Mouse (Mus musculus) heart, postnatal 36 days (tissue): ENCODE measurements around the gene Setmar. TPM values are rescaled to one million over a fixed set of nuclear protein-coding genes. Genes with fewer than 3 reads are reported as not detected.
"Not testable (repeated sequence)": the region's sequence is repeated elsewhere in the genome, so short reads cannot be mapped to it uniquely, and the experiment has no call there.

Experiments
- DNase-seq, 2 experiments: peaks; one replicate each; pipeline ENCODE4 v3.0.0; 2021 to 2022
- intact Hi-C: fragments of 180-260 bp; cut with DNase I; formaldehyde crosslinking; loops from one replicate; pipeline ENCODE4 v1.15.1; 2025
- total RNA-seq, 2 experiments: library from RNA; stranded (reverse); gene quantifications; 2 replicates each; pipeline ENCODE4 v1.2.3; 2021

Gene Setmar
- total RNA-seq, result 1 to 10 TPM; 2.9 to 4.3 TPM

- peak; percentile 96 to 98 for DNase-seq
- intact Hi-C loops, result no loop called here
These were observed at the start of gene Setmar for GRCm38 (mm10) chr6:108064918-108065526. Setmar (plus strand) TSS chr6:108065045.

GRCm38 (mm10) chr6:108021646-108022045 is 43.2 kb upstream of the Setmar start:
- no peak for DNase-seq
- intact Hi-C loops, result no loop called here

- intact Hi-C loops, result not testable (repeated sequence)
These were observed 9.8 kb upstream of the Setmar start for GRCm38 (mm10) chr6:108055041-108055440.

GRCm38 (mm10) chr6:108055946-108056345 is 8.9 kb upstream of the Setmar start:
- no peak for DNase-seq
- intact Hi-C loops, result loop anchor here (2.0 kb wide), 1 partner anchor 1251 kb away; no protein-coding TSS in a partner anchor

More at GRCm38 (mm10) chr6:108055041-108055440, 9.8 kb upstream of the Setmar start:
- DNase-seq, result peak; percentile 27 to 55

- DNase-seq, result no peak
- intact Hi-C loops, result loop anchor here (2.0 kb wide), 1 partner anchor 1253 kb away; no protein-coding TSS in a partner anchor
These were observed 7.5 kb upstream of the Setmar start for GRCm38 (mm10) chr6:108057353-108057752.

- intact Hi-C loops, result no loop called here
- no peak for DNase-seq
These were observed 6.8 kb upstream of the Setmar start for GRCm38 (mm10) chr6:108058066-108058465.

- intact Hi-C loops, result no loop called here
- no peak for DNase-seq
These were observed 3.7 kb upstream of the Setmar start for GRCm38 (mm10) chr6:108061121-108061520.

- intact Hi-C loops, result no loop called here
- peak in 1 of 2 experiments; percentile 63 for DNase-seq
These were observed 738 bp downstream of the Setmar start for GRCm38 (mm10) chr6:108065583-108065982.

- no peak for DNase-seq
- intact Hi-C loops, result no loop called here
These were observed 6.1 kb downstream of the Setmar start for GRCm38 (mm10) chr6:108070947-108071346.

- no peak for DNase-seq
- intact Hi-C loops, result no loop called here
These were observed 8.2 kb downstream of the Setmar start for GRCm38 (mm10) chr6:108073071-108073470.

GRCm38 (mm10) chr6:108073931-108074330 is 9.1 kb downstream of the Setmar start:
- DNase-seq, result no peak
- intact Hi-C loops, result no loop called here

GRCm38 (mm10) chr6:108074624-108075023 is 9.8 kb downstream of the Setmar start:
- DNase-seq, result no peak
- intact Hi-C loops, result no loop called here

GRCm38 (mm10) chr6:108075857-108076256 is 11.0 kb downstream of the Setmar start:
- DNase-seq, result no peak
- intact Hi-C loops, result no loop called here

GRCm38 (mm10) chr6:108091296-108091695 is 26.5 kb downstream of the Setmar start:
- intact Hi-C loops, result loop anchor here (10.0 kb wide), 1 partner anchor 624 kb away; no protein-coding TSS in a partner anchor
- no peak for DNase-seq

- intact Hi-C loops, result loop anchor here (10.0 kb wide), 1 partner anchor 622 kb away; no protein-coding TSS in a partner anchor
- no peak for DNase-seq
These were observed 27.8 kb downstream of the Setmar start for GRCm38 (mm10) chr6:108092646-108093045.

- intact Hi-C loops, result loop anchor here (10.0 kb wide), 1 partner anchor 621 kb away; no protein-coding TSS in a partner anchor
- DNase-seq, result no peak
These were observed 28.6 kb downstream of the Setmar start for GRCm38 (mm10) chr6:108093449-108093848.

- DNase-seq, result no peak
- intact Hi-C loops, result loop anchor here (5.0 to 10.0 kb wide), 2 partner anchors 137 to 619 kb away; no protein-coding TSS in a partner anchor
These were observed 30.6 kb downstream of the Setmar start for GRCm38 (mm10) chr6:108095445-108095844.

GRCm38 (mm10) chr6:108098171-108098845 is 33.5 kb downstream of the Setmar start:
- peak; percentile 54 to 65 for DNase-seq
- intact Hi-C loops, result loop anchor here (1.0 to 10.0 kb wide), 4 partner anchors 134 to 616 kb away; no protein-coding TSS in a partner anchor

- no peak for DNase-seq
- intact Hi-C loops, result loop anchor here (1.0 to 10.0 kb wide), 4 partner anchors 133 to 616 kb away; no protein-coding TSS in a partner anchor
These were observed 34.0 kb downstream of the Setmar start for GRCm38 (mm10) chr6:108098846-108099217.

- intact Hi-C loops, result loop anchor here (5.0 kb wide), 1 partner anchor 110 kb away; the partner anchor contains the start of gene Itpr1
These were observed 37.3 kb downstream of the Setmar start for GRCm38 (mm10) chr6:108101936-108102830.

More at GRCm38 (mm10) chr6:108101936-108102830, 37.3 kb downstream of the Setmar start:
- no peak for DNase-seq
